Mouse (Mus musculus) left cerebral cortex, adult 8-10 months (tissue): ENCODE data around the gene Spn. TPM values are rescaled to one million over a fixed set of nuclear protein-coding genes. Genes with fewer than 3 reads are reported as not detected.

Experiments
- DNase-seq, 2 experiments: peaks; one replicate each; pipeline ENCODE4 v3.0.0; 2022; ENCODE audit warnings: low spot score in 2 of 2
- total RNA-seq, 4 experiments: library from RNA; stranded (reverse); gene quantifications; 2 replicates each; pipeline ENCODE4 v1.2.4; 2022

The Spn gene
- total RNA-seq, 4 experiments from 2014 or later = 0.09 to 0.30 (median 0.13) TPM; not detected in 1

DNA sequence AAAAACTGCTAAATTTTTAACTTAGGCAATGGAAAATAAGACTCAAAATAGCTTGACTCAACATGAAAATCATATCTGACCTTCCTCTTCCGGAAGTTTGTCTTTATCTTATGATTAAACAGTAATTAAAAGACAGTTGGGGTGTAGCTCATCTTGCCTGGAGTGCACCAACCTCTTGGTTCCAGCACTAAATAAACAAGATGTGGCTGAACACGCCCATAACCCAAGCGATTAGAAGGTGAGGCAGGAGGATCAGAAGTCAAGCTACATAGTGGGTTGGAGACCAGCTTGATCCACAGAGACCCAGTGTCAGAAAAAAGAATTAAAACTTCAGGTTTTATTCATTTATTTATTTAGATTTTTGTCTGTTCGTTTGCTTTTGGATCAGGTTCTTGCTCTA lies 53.9 kb downstream of the Spn start:
- no peak for DNase-seq

DNA sequence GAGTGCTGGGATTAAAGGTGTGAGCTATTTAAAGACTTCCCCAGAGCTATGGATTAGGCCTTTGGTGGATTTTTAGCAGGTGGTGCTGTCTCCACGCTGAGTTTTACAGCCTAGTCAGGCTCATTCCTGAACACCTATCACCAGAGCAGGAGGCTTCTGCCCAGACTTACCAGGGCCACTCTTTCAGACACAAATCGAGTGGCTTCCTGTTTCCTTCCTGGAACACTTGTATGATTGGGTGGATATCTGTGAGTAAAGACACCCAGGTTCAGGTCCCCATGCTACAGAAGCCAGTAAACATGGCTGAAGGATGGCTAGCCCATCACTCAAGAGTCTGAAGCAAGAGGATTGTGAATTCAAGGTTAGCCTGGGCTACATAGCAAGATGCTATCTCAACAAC lies 54.6 kb downstream of the Spn start:
- DNase-seq = no peak

GRCm38 (mm10) chr7:127082271-127082670 lies 55.4 kb downstream of the Spn start:
- DNase-seq = no peak

Other genes starting within 250 kb of the Spn start
- gene Tmem219, start 214.9 kb downstream of the Spn start, total RNA-seq = 10 to 100 TPM; 20.8 to 25.4 (median 22.8) TPM
- gene Kctd13, start 208.9 kb downstream of the Spn start, total RNA-seq = 100 to 1,000 TPM; 153 to 158 (median 156) TPM
- gene Asphd1, start 188.2 kb downstream of the Spn start, total RNA-seq = 10 to 100 TPM; 44.4 to 53.4 (median 50.5) TPM
- 100 to 1,000 TPM; 419 to 434 (median 424) TPM for gene Sez6l2, start 187.3 kb downstream of the Spn start, total RNA-seq
- gene Cdipt, start 161.9 kb downstream of the Spn start, total RNA-seq = 100 to 1,000 TPM; 175 to 183 (median 179) TPM
- under 1 TPM in 1 of 4 experiments, not detected in 3; 0.61 TPM for gene Cdiptos, start 161.7 kb downstream of the Spn start, total RNA-seq
- 10 to 100 TPM; 10.9 to 12.6 (median 12.0) TPM for gene Mvp, start 123.2 kb downstream of the Spn start, total RNA-seq
- gene Pagr1b, start 121.3 kb downstream of the Spn start, total RNA-seq = 1 to 10 TPM in 1 of 4 experiments, not detected in 3; 2.5 TPM
- 10 to 100 TPM; 13.2 to 34.8 (median 28.4) TPM for gene Pagr1a, start 120.5 kb downstream of the Spn start, total RNA-seq
- gene Gm42742, start 116.7 kb downstream of the Spn start, total RNA-seq = 10 to 100 TPM; 35.5 to 49.5 (median 45.3) TPM
- gene Prrt2, start 116.6 kb downstream of the Spn start, total RNA-seq = 100 to 1,000 TPM; 191 to 225 (median 213) TPM
- 100 to 1,000 TPM; 167 to 197 (median 191) TPM for gene Maz, start 110.8 kb downstream of the Spn start, total RNA-seq
- gene Kif22, start 95.4 kb downstream of the Spn start, total RNA-seq = 1 to 10 TPM; 2.3 to 7.1 (median 5.3) TPM
- gene Zg16, start 50.5 kb downstream of the Spn start, total RNA-seq = not detected
- 1 to 10 TPM in 3 of 4 experiments, under 1 TPM in 1; 0.97 to 2.6 (median 1.7) TPM for gene AI467606, start 46.5 kb downstream of the Spn start, total RNA-seq
- under 1 TPM in 3 of 4 experiments, not detected in 1; 0.19 to 0.50 (median 0.28) TPM for gene Qprt, start 15.6 kb downstream of the Spn start, total RNA-seq
- 100 to 1,000 TPM in 2 of 4 experiments, 10 to 100 TPM in 2; 89.7 to 111 (median 98.2) TPM for gene Cd2bp2, start 58.2 kb upstream of the Spn start, total RNA-seq
- 100 to 1,000 TPM in 2 of 4 experiments, 10 to 100 TPM in 2; 89.4 to 105 (median 96.9) TPM for gene Tbc1d10b, start 70.6 kb upstream of the Spn start, total RNA-seq
- 10 to 100 TPM in 2 of 4 experiments, 1 to 10 TPM in 2; 1.9 to 21.6 (median 9.2) TPM for gene Mylpf, start 71.1 kb upstream of the Spn start, total RNA-seq
- gene Zfp553, start 95.2 kb upstream of the Spn start, total RNA-seq = 10 to 100 TPM; 18.2 to 21.2 (median 21.0) TPM
- gene Sept1, start 95.3 kb upstream of the Spn start, total RNA-seq = 1 to 10 TPM; 3.1 to 7.1 (median 5.4) TPM
- gene Zfp771, start 106.5 kb upstream of the Spn start, total RNA-seq = 10 to 100 TPM; 49.5 to 55.5 (median 53.6) TPM
- gene Dctpp1, start 122.9 kb upstream of the Spn start, total RNA-seq = 10 to 100 TPM; 24.3 to 28.3 (median 26.0) TPM
- 10 to 100 TPM; 36.1 to 40.8 (median 38.1) TPM for gene Sephs2, start 136.2 kb upstream of the Spn start, total RNA-seq
- under 1 TPM; 0.44 to 0.91 (median 0.83) TPM for gene Itgal, start 158.4 kb upstream of the Spn start, total RNA-seq
- 10 to 100 TPM; 14.1 to 15.7 (median 15.2) TPM for gene Zfp768, start 207.8 kb upstream of the Spn start, total RNA-seq
- gene Zfp747, start 238.2 kb upstream of the Spn start, total RNA-seq = 1 to 10 TPM; 6.6 to 8.8 (median 8.1) TPM
- 1 to 10 TPM; 3.1 to 5.3 (median 4.2) TPM for gene 9130019O22Rik, start 249.3 kb upstream of the Spn start, total RNA-seq